Mouse (Mus musculus) CD4-positive, CD25-positive, alpha-beta regulatory T cell, adult 4 months (primary cell): ENCODE measurements around the gene Naa10. TPM values are rescaled to one million over a fixed set of nuclear protein-coding genes. Genes with fewer than 3 reads are reported as not detected.

Source experiments
- polyA plus RNA-seq, 2 experiments: library from polyadenylated mRNA; unstranded; fragments of 100-300 nt; shearing (Covaris generic); gene quantifications; one replicate each; pipeline ENCODE4 v1.2.1; 2017

Naa10 gene
- polyA plus RNA-seq, 2 experiments from 2014 or later = 181 to 200 TPM

Other genes with a start within 250 kb of the Naa10 start
- gene Slc6a8, start 248.8 kb downstream of the Naa10 start, polyA plus RNA-seq = under 1 TPM; 0.63 TPM
- 100 to 1,000 TPM; 283 to 291 TPM for gene Bcap31, start 205.8 kb downstream of the Naa10 start, polyA plus RNA-seq
- gene Abcd1, start 205.3 kb downstream of the Naa10 start, polyA plus RNA-seq = 10 to 100 TPM; 23.3 to 44.3 TPM
- not detected for gene Plxnb3, start 164.9 kb downstream of the Naa10 start, polyA plus RNA-seq
- 1 to 10 TPM in 1 of 2 experiments, under 1 TPM in 1; 0.12 to 3.4 TPM for gene Srpk3, start 147.5 kb downstream of the Naa10 start, polyA plus RNA-seq
- 100 to 1,000 TPM; 146 to 173 TPM for gene Idh3g, start 135.0 kb downstream of the Naa10 start, polyA plus RNA-seq
- 100 to 1,000 TPM; 214 to 239 TPM for gene Ssr4, start 134.9 kb downstream of the Naa10 start, polyA plus RNA-seq
- under 1 TPM; 0.08 to 0.16 TPM for gene Pdzd4, start 97.0 kb downstream of the Naa10 start, polyA plus RNA-seq
- gene Avpr2, start 29.8 kb downstream of the Naa10 start, polyA plus RNA-seq = 1 to 10 TPM; 2.6 to 3.3 TPM
- 10 to 100 TPM in 1 of 2 experiments, 1 to 10 TPM in 1; 7.3 to 13.0 TPM for gene L1cam, start 25.8 kb downstream of the Naa10 start, polyA plus RNA-seq
- 100 to 1,000 TPM; 162 to 239 TPM for gene Arhgap4, start 74 bp downstream of the Naa10 start, polyA plus RNA-seq
- 10 to 100 TPM in 1 of 2 experiments, 1 to 10 TPM in 1; 6.4 to 15.1 TPM for gene Renbp, start 8.9 kb upstream of the Naa10 start, polyA plus RNA-seq
- 10 to 100 TPM; 34.2 to 45.5 TPM for gene Hcfc1, start 44.4 kb upstream of the Naa10 start, polyA plus RNA-seq
- gene Irak1, start 102.0 kb upstream of the Naa10 start, polyA plus RNA-seq = 10 to 100 TPM; 19.8 to 23.1 TPM
- not detected for gene Opn1mw, start 205.5 kb upstream of the Naa10 start, polyA plus RNA-seq
- 10 to 100 TPM; 19.9 to 20.2 TPM for gene Mecp2, start 213.4 kb upstream of the Naa10 start, polyA plus RNA-seq
- gene Tex28, start 245.9 kb upstream of the Naa10 start, polyA plus RNA-seq = not detected